Mouse (Mus musculus): Measurements from ENCODE around the gene Stmnd1. TPM values are rescaled to one million over a fixed set of nuclear protein-coding genes. Genes with fewer than 3 reads are reported as not detected.

The Stmnd1 gene
- polyA plus RNA-seq, 1 experiment, result 0.16 TPM

- Histone ChIP-seq H3K27ac (ENCODE audit: control insufficient read depth, insufficient read depth, low read depth, low read length) (no peak overlapping the region), H3K27me3 (ENCODE audit: control insufficient read depth, insufficient read depth, low read length) (no peaks in the 10 kb centered on the region), H3K4me1 (ENCODE audit: control insufficient read depth, insufficient read depth, low read length) (no peaks in the 10 kb centered on the region), H3K36me3 (ENCODE audit: control insufficient read depth, insufficient read depth, low read length) (no peaks in the 10 kb centered on the region), H3K4me3 (ENCODE audit: control insufficient read depth, low read depth, low read length) (no peak overlapping the region)
- no peak for TF ChIP-seq POLR2A (IDR thresholded peaks at IDR 0.05; ENCODE audit: control insufficient read depth, low read depth, low read length)
- TF ChIP-seq CTCF (IDR thresholded peaks at IDR 0.05; ENCODE audit: control insufficient read depth, insufficient read depth, insufficient replicate concordance, low read depth, low read length), result no peak
Measured at GRCm38 (mm10) chr13:46349664-46350063, 76.1 kb downstream of the Stmnd1 start.

Other genes with a start within 250 kb of the Stmnd1 start
- gene Rbm24, start 144.7 kb downstream of the Stmnd1 start, polyA plus RNA-seq (2012; rRNA removed), result 0.52 and 1.6 TPM in 2 replicates
- gene Cap2, start 228.1 kb downstream of the Stmnd1 start, polyA plus RNA-seq (2012; rRNA removed), result 134 and 154 TPM in 2 replicates